Mouse (Mus musculus): Measurements from ENCODE around the gene Unc93a2.
"Not testable (repeated sequence)": the region's sequence is repeated elsewhere in the genome, so short reads cannot be mapped to it uniquely, and the experiment has no call there.

The Unc93a2 gene

DNA sequence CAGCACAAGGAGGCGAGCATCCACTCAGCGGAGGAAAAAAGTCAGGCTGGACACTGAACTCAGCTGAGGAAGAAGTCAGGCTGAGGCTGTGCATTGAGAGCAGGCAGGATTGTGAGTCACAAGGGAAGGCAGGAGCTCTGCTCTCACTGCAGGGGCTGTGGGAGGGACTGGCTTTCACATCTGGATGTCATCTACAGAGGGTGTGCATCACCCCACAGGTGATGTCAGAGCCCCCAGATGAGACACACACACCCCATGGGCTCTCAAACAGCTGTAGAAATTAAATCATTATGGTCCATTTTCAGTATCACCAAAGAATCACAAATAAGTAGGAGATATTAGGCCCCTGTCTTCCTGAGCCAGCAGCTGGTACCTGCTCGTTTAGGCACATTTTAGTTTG, at the start of gene Unc93a2:
Unc93a2 (minus strand) TSS at position 101 of the 400 bp plus-strand sequence.
- not testable (repeated sequence) for DNase-seq

GRCm38 (mm10) chr17:7434121-7434520, 48.9 kb upstream of the Unc93a2 start:
- not testable (repeated sequence) for DNase-seq

DNA sequence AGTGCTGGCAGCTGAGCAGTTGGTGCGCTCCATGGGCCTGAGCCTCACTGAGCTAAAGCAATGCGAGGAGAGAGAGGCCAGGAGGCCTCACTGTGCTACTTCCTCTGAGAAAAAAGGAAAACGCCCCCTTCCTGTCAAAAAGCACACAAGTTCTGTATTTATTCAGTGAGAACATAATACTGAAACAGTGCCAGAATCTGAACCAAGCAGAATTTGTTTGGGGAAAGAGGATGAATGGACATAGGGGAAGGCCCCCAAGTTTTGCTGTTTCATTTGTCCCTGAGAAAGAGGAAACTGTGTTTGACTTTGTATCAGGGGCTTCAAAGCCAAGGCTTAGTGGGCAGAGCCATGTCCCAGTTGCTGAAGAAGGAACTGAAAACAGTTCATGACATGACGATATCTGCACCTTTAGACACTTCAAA, 45.0 kb upstream of the Unc93a2 start:
- DNase-seq: peak; percentile 59

GRCm38 (mm10) chr17:7420191-7420973, 35.1 kb upstream of the Unc93a2 start:
- DNase-seq: peak; percentile 10

- not testable (repeated sequence) for DNase-seq
These were observed 29.5 kb upstream of the Unc93a2 start for GRCm38 (mm10) chr17:7414601-7415310.

- not testable (repeated sequence) for DNase-seq
These were observed 28.1 kb upstream of the Unc93a2 start for GRCm38 (mm10) chr17:7413336-7413735.

DNA sequence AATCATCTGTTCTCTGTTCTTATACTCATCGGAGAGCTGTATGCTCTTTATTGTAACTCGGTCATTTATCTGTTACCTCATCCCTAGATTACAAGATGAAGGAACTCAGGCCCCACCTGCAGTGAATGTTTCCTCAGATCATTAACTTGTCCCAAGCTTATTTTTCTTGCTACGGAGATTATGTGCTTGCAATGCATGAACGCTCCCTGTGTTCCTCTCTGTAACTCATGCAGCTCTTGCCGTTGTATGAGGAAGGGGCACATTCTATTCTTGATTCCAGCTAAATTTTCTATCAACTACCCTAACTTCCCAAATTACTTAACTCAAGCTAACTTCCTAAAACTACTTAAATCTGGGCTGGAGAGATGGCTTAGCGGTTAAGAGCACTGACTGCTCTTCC, 14.5 kb upstream of the Unc93a2 start:
- not testable (repeated sequence) for DNase-seq

DNA sequence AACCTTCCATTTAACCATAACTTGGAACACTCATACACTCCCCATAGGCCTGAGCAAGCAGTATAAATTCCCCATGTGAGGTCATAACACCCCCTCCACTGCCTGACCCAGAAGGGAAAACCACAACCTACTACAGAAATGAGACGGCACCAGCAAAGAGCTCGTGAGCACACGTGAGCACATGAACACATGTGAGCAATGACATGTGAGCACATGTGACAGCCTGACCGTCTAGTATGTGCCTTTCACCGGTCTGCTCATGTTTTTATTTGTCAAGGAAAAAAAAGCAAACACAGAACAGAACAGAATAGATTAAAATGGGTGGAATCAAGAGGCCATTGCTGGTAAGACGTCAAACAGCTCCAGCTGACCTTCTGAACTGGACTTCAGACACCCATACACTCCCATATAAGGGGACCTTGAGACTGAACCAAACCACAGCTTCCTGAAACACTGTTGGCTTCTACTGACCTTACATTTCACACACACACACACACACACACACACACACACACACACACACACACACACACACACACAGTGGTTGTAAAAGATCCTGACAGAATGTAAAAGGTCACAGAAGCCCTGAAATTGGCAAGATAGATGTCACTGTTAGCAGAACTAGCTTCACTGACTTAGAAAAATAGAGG, 13.1 kb upstream of the Unc93a2 start:
- DNase-seq: not testable (repeated sequence)

GRCm38 (mm10) chr17:7397079-7397478, 11.8 kb upstream of the Unc93a2 start:
- DNase-seq: not testable (repeated sequence)

DNA sequence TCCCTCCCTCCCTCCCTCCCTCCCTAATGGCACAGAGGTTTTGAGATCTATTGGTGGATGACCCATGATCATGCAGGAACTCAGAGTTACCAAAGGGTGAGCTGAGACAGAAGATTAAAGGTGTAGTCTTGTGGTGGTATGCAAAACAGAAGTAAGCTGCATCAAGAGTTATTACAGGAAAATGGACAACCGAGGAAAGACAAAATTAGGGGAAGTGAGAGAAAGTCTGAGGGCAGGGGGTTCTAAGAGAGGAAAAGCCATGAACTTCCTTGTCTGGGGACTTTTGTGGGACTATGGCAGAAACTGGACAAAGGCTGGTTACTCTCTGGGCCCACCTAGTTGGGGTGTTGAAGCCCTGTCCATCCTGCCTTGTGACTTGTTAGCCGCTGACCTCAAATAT, 11.0 kb upstream of the Unc93a2 start:
- DNase-seq: not testable (repeated sequence)

GRCm38 (mm10) chr17:7395671-7396070, 10.4 kb upstream of the Unc93a2 start:
- not testable (repeated sequence) for DNase-seq

- not testable (repeated sequence) for DNase-seq
These were observed 9.9 kb upstream of the Unc93a2 start for GRCm38 (mm10) chr17:7395116-7395515.

DNA sequence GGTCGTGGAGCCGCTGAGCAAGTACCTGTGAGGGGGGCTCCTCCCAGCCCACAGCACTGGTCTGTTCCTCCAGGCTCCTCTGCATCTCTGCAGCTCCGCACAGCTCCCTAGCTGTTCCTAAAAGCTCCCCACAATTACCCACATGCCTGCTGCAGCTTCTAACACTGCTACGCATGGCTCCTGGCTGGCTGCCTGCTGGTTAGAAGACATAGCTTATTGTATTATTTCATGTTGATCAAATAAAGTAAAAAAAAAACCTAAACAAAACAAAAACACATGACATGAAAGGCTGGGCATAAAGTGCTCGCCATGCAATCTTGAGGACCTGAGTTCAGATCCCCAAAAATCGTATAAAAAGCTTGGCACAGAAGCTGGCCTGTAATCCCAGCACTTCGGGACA, 4.6 kb upstream of the Unc93a2 start:
- not testable (repeated sequence) for DNase-seq

DNA sequence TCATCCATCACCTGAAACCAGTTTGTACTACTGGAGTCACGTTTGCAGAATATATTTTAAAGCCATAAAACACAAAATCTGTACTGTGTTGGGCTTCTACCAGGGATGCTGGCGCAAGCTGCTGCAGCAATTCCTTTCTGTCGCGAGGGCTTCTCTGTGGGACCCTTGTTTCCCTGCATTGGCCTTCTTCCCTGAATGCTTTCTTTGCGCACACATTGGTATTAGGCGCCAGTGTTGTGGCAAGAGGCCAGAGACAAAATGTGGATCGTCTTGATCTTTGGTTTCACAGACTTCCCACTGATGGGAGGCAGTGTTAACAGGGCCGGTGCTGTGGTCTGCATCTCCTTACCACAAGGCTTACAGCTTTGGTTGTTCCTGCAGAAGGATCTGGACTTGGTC, 3.7 kb upstream of the Unc93a2 start:
- not testable (repeated sequence) for DNase-seq

- not testable (repeated sequence) for DNase-seq
These were observed 3.2 kb upstream of the Unc93a2 start for GRCm38 (mm10) chr17:7388341-7388957.

DNA sequence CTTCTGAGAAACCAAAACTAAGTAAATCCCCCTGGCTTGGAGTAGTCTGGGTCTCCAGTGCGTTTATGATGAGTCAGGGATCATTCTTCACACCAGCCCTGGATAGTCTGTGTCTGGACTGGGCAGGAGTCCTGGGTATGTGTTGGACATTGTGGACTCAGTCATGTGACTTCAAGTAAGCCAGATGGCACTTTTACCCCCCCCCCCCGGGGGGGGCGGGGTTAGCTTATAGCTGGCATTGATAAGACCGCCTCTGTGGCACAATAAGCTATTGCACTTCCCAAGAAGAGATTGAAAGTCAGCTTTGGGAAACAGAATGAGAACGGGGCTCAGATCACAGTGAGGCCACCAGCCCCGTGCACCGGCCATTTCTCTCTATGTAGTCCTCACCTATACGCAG, 752 bp upstream of the Unc93a2 start:
- DNase-seq: not testable (repeated sequence)

DNA sequence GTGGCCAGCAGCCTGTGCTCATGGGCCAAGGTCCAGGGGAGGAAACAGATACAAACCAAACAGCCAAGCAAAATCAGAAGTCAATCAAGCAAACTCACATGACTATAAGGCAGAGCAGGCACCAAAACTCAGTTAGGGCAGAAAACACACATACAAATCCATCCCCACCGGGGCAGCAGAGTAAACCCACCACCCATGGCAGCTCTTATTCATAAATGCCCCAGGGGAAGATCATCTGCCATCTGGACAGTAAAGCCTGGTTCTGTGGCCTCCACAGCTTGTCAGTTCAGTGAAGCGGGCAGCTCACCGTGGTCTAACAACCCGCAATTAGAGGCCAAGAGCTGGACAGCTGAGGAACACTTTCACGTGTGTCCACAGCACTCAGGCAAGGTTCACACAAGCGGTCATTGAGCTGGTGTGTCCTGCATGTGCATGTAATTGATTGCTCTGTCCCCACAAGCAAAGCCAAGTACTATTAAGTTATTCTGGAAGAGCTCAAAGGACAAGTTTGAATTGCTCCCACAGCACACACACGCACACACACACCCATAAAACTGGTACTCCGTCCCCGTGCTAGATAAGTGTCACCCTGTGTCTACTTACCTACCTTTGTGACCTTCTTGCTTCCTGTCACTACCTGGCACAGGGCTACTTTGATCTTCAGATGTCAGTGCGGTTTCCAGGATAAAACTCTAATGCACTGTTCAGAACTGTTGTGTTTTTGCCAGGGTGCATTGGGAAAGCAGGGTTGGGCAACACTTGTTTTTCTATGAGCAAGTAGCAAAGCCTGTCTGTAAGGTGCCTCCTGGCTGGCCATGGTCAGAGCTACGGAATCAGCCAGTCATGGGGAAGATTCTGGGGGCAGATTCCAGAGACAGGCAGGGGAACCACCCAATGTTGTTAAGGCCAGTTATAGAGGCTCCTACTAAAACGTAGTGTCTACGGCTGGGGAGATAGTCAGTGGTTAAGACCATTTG, 1.8 kb downstream of the Unc93a2 start:
- not testable (repeated sequence) for DNase-seq

DNA sequence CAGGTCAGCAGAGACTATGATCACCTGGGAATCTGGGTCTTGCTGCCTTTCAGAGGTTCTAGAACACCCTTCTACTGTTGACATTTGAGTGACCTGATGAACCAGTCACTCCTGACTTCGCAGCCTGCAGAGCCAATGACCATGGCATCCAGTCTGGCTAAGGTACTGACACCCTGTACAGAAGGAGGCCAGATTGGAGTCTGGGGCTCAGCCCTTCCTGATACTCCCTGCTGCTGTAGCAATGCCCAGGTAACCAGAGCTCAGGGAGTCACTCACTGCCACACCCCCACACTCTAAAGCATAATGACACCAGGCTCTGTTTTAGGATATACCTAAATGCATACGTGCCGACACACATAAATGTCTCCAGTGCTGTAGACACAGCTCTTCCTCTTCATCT, 2.6 kb downstream of the Unc93a2 start:
- not testable (repeated sequence) for DNase-seq

GRCm38 (mm10) chr17:7377907-7378306, 7.4 kb downstream of the Unc93a2 start:
- not testable (repeated sequence) for DNase-seq

- not testable (repeated sequence) for DNase-seq
These were observed 8.1 kb downstream of the Unc93a2 start for GRCm38 (mm10) chr17:7376951-7377700.

GRCm38 (mm10) chr17:7371879-7372278, 13.4 kb downstream of the Unc93a2 start, which contains the start of gene Gm49630:
TSS of gene Gm49630 (minus strand) at chr17:7371979.
- DNase-seq: not testable (repeated sequence)
